15 mouse cellular contexts compared by ENCODE assay signal in genomic region chr7:82842222-82842920, GRCm38 (mm10). TPM values are rescaled to one million over a fixed set of nuclear protein-coding genes. Genes with fewer than 3 reads are reported as not detected.
A peak's percentile ranks its signal among the peaks of the same experiment; 100 is the strongest.
DNase-seq lines count a peak whose midpoint lies in the region; ATAC-seq and TF ChIP-seq lines count a peak whose summit lies in the region.
"Had no signal": no experiment of that assay in that cellular context is flagged by ENCODE, and none has a peak within 500 bp of the region (broad histone marks: within the 10 kb centered on the region; RNA-seq: fewer than 3 reads in every experiment).

No protein-coding gene starts in this region.

- no peak overlapping the region for H3K4me3 ChIP-seq in spleen, adult 2 months (ENCODE audit: extremely low read depth, insufficient read depth, insufficient read length)
- H3K4me3 ChIP-seq in forebrain, embryonic 15.5 days: no peak overlapping the region
- H3K4me3 ChIP-seq in midbrain, embryonic 10.5 days: no peak overlapping the region
- no peak overlapping the region for H3K4me3 ChIP-seq in intestine, postnatal 0 days (ENCODE audit: low read depth, low read length)
- H3K4me3 ChIP-seq in gastrocnemius, adult 2 months: no peak overlapping the region
- H3K4me3 ChIP-seq: embryonic facial prominence, embryonic 13.5 days had no signal

- WGBS in spleen, adult 2 months: 56% methylated on average over 10 of the region's 10 CpGs
- WGBS in forebrain, embryonic 15.5 days: 23% methylated on average over 10 of the region's 10 CpGs
- WGBS in midbrain, embryonic 10.5 days: 52% methylated on average over 10 of the region's 10 CpGs
- WGBS in intestine, postnatal 0 days: 61% methylated on average over 10 of the region's 10 CpGs

- no peak for TF ChIP-seq POLR2A in spleen, adult 2 months (IDR thresholded peaks at IDR 0.05; ENCODE audit: low read depth, low read length)

- H3K36me3 ChIP-seq in spleen, adult 2 months (ENCODE audit: control insufficient read depth, insufficient read depth, low read length): no peaks in the 10 kb centered on the region
- no peaks in the 10 kb centered on the region for H3K36me3 ChIP-seq in forebrain, embryonic 15.5 days
- H3K36me3 ChIP-seq in midbrain, embryonic 10.5 days: no peaks in the 10 kb centered on the region
- H3K36me3 ChIP-seq in intestine, postnatal 0 days (ENCODE audit: control insufficient read depth, insufficient read depth): no peaks in the 10 kb centered on the region
- H3K36me3 ChIP-seq: embryonic facial prominence, embryonic 13.5 days; G1E had no signal

- intact Hi-C loops in gastrocnemius, adult 2 months (cut with DNase I): no loop called here

- H3K27ac ChIP-seq in spleen, adult 2 months (ENCODE audit: insufficient read depth, low read length): no peak overlapping the region
- H3K27ac ChIP-seq in forebrain, embryonic 15.5 days (replicated peaks): no peak overlapping the region; the same call in 1 of the 2 replicates
- H3K27ac ChIP-seq in midbrain, embryonic 10.5 days (replicated peaks): peak overlapping the region; percentile 69
- H3K27ac ChIP-seq in intestine, postnatal 0 days (ENCODE audit: low read depth, low read length): no peak overlapping the region
- no peak overlapping the region for H3K27ac ChIP-seq in gastrocnemius, adult 2 months
- H3K27ac ChIP-seq: embryonic facial prominence, embryonic 13.5 days had no signal

- peaks cover 6% of the 10 kb centered on the region; the same call in 1 of the 2 replicates for H3K4me1 ChIP-seq in spleen, adult 2 months (ENCODE audit: control insufficient read depth, insufficient read depth, insufficient read length)
- H3K4me1 ChIP-seq in forebrain, embryonic 15.5 days: peaks cover 17% of the 10 kb centered on the region
- H3K4me1 ChIP-seq in midbrain, embryonic 10.5 days: peaks cover 16% of the 10 kb centered on the region
- no peaks in the 10 kb centered on the region for H3K4me1 ChIP-seq in intestine, postnatal 0 days (replicated peaks; ENCODE audit: control insufficient read depth, insufficient read depth, low read length)

- DNase-seq in spleen, adult 2 months (ENCODE audit: low read depth in 1 of 2, low spot score in 2 of 2): peak; percentile 34 to 38
- no peak for DNase-seq in spleen, adult 12 weeks (ENCODE audit: low spot score)
- DNase-seq in midbrain, embryonic 10.5 days (ENCODE audit: low spot score): peak; percentile 17
- no peak for DNase-seq in gastrocnemius, postnatal 10 days
- DNase-seq in gastrocnemius, adult 2 months: no peak
- DNase-seq in Muller cell, postnatal 12 days (ENCODE audit: inconsistent ontology term): no peak
- DNase-seq: adrenal gland, postnatal 10 days; cerebellum, adult 18-20 months; gastrocnemius, postnatal 14 days; lung, adult 18-20 months; thymus, adult 2 months had no signal

- H3K9me3 ChIP-seq in forebrain, embryonic 15.5 days: no peaks in the 10 kb centered on the region
- no peaks in the 10 kb centered on the region for H3K9me3 ChIP-seq in midbrain, embryonic 10.5 days (replicated peaks)
- H3K9me3 ChIP-seq in intestine, postnatal 0 days (ENCODE audit: control insufficient read depth): no peaks in the 10 kb centered on the region
- H3K9me3 ChIP-seq: embryonic facial prominence, embryonic 13.5 days; G1E had no signal

- H3K4me2 ChIP-seq in forebrain, embryonic 15.5 days (replicated peaks): peak overlapping the region; percentile 15
- H3K4me2 ChIP-seq in intestine, postnatal 0 days (replicated peaks; ENCODE audit: low read depth): no peak overlapping the region
- H3K4me2 ChIP-seq: embryonic facial prominence, embryonic 13.5 days had no signal

- no peak overlapping the region for H3K9ac ChIP-seq in forebrain, embryonic 15.5 days (replicated peaks)
- no peak overlapping the region for H3K9ac ChIP-seq in intestine, postnatal 0 days (ENCODE audit: low read depth, low read length)
- H3K9ac ChIP-seq: embryonic facial prominence, embryonic 13.5 days had no signal

- peak; percentile 41; the same call in 1 of the 2 replicates for ATAC-seq in forebrain, embryonic 15.5 days (replicated peaks)
- ATAC-seq in intestine, postnatal 0 days: no peak

- TF ChIP-seq CTCF in spleen, adult 2 months (IDR thresholded peaks at IDR 0.05; ENCODE audit: extremely low read depth, insufficient read depth, insufficient read length, insufficient replicate concordance): no peak
- TF ChIP-seq CTCF in intestine, postnatal 0 days (IDR thresholded peaks at IDR 0.05; ENCODE audit: low read depth): no peak
- TF ChIP-seq CTCF in gastrocnemius, adult 2 months (IDR thresholded peaks at IDR 0.05): no peak

- no peaks in the 10 kb centered on the region for H3K27me3 ChIP-seq in spleen, adult 2 months (ENCODE audit: control insufficient read depth, insufficient read depth, low read length)
- no peaks in the 10 kb centered on the region for H3K27me3 ChIP-seq in forebrain, embryonic 15.5 days
- no peaks in the 10 kb centered on the region for H3K27me3 ChIP-seq in midbrain, embryonic 10.5 days (ENCODE audit: low read depth, poor library complexity, severe bottlenecking)
- no peaks in the 10 kb centered on the region for H3K27me3 ChIP-seq in intestine, postnatal 0 days (replicated peaks; ENCODE audit: control insufficient read depth, insufficient read depth, low read length)
- H3K27me3 ChIP-seq: embryonic facial prominence, embryonic 13.5 days had no signal

RNA-seq across cellular contexts. Expression of gene Mex3b, which starts 24.8 kb away (rescaled TPM):
- polyA plus RNA-seq in spleen, adult 2 months (2012; rRNA removed): 7.3 and 13.0 TPM in 2 replicates
- 50.2 and 51.2 TPM in 2 replicates for polyA plus RNA-seq in forebrain, embryonic 15.5 days (2015; fragmentation: Nextera tagmentation; extraction: Ambion mirVana)
- polyA plus RNA-seq in midbrain, embryonic 10.5 days (2016; fragmentation: Nextera tagmentation; extraction: Ambion mirVana): 23.2 and 24.7 TPM in 2 replicates
- 1 to 10 TPM; 6.2 to 9.7 TPM for total RNA-seq in gastrocnemius, postnatal 10 days (2021)
- polyA plus RNA-seq in intestine, postnatal 0 days (2015; fragmentation: Nextera tagmentation; extraction: Ambion mirVana): 2.3 and 2.8 TPM in 2 replicates
- under 1 TPM; 0.43 to 0.59 TPM for total RNA-seq in gastrocnemius, adult 2 months (2021)

Comparison
In these comparisons a context has a peak if more than half of its experiments do, and no peak if none do; other contexts are left out.
1. DNase-seq: peak in spleen, adult 2 months (2 of 2) and midbrain, embryonic 10.5 days (single experiment); none in spleen, adult 12 weeks (single experiment), gastrocnemius, postnatal 10 days (single experiment), gastrocnemius, adult 2 months (single experiment) and Muller cell, postnatal 12 days (single experiment).